Mouse (Mus musculus) erythroblast, embryonic 14.5 days (primary cell): ENCODE results near the gene Micall1.

Experiments used
- GATA1 ChIP-seq: IDR thresholded peaks from 2 replicates; pipeline ENCODE4 v1.6.1; 2012; ENCODE audit warnings: low read length, inconsistent platforms, mixed read lengths
- TAL1 ChIP-seq: IDR thresholded peaks from 3 replicates; pipeline ENCODE4 v1.6.1; 2012; ENCODE audit warnings: low read length, inconsistent platforms, mixed read lengths

- TF ChIP-seq TAL1 (no peak), GATA1 (no peak)
Measured at GRCm38 (mm10) chr15:79145522-79145921, 36.8 kb downstream of the Micall1 start.
